Mouse (Mus musculus) layer of hippocampus, adult 18-20 months (tissue): Measurements from ENCODE around the gene Adam23. TPM values are rescaled to one million over a fixed set of nuclear protein-coding genes. Genes with fewer than 3 reads are reported as not detected.

ENCODE experiments used
- DNase-seq, 2 experiments: peaks; one replicate each; pipeline ENCODE4 v3.0.0; 2022; ENCODE audit warnings: low spot score in 2 of 2
- total RNA-seq, 2 experiments: library from RNA; stranded (reverse); gene quantifications; 2 replicates each; pipeline ENCODE4 v1.2.3; 2021

Adam23 gene
- total RNA-seq, 2 experiments from 2014 or later, result 118 to 133 TPM

- DNase-seq, result peak in 1 of 2 experiments; percentile 28
Measured at GRCm38 (mm10) chr1:63473696-63474095, 28.0 kb downstream of the Adam23 start.

GRCm38 (mm10) chr1:63478946-63479345 lies 33.3 kb downstream of the Adam23 start:
- peak in 1 of 2 experiments; percentile 24 for DNase-seq

GRCm38 (mm10) chr1:63484646-63485045 lies 39.0 kb downstream of the Adam23 start:
- DNase-seq, result no peak

GRCm38 (mm10) chr1:63486646-63487045 lies 41.0 kb downstream of the Adam23 start:
- DNase-seq, result no peak

GRCm38 (mm10) chr1:63491001-63491400 lies 45.3 kb downstream of the Adam23 start:
- DNase-seq, result no peak

GRCm38 (mm10) chr1:63493325-63493724 lies 47.6 kb downstream of the Adam23 start:
- no peak for DNase-seq

GRCm38 (mm10) chr1:63507386-63507785 lies 61.7 kb downstream of the Adam23 start:
- DNase-seq, result no peak

GRCm38 (mm10) chr1:63508801-63509200 lies 63.1 kb downstream of the Adam23 start:
- DNase-seq, result no peak

- DNase-seq, result no peak
Measured at GRCm38 (mm10) chr1:63511416-63511815, 65.7 kb downstream of the Adam23 start.

- DNase-seq, result no peak
Measured at GRCm38 (mm10) chr1:63517800-63518199, 72.1 kb downstream of the Adam23 start.

GRCm38 (mm10) chr1:63518814-63519213 lies 73.1 kb downstream of the Adam23 start:
- no peak for DNase-seq

- no peak for DNase-seq
Measured at GRCm38 (mm10) chr1:63529901-63530300, 84.2 kb downstream of the Adam23 start.

GRCm38 (mm10) chr1:63534271-63534827 lies 88.7 kb downstream of the Adam23 start:
- DNase-seq, result no peak

GRCm38 (mm10) chr1:63539884-63540613 lies 94.4 kb downstream of the Adam23 start:
- no peak for DNase-seq

GRCm38 (mm10) chr1:63544122-63544521 lies 98.4 kb downstream of the Adam23 start:
- no peak for DNase-seq

GRCm38 (mm10) chr1:63553039-63553438 lies 107.3 kb downstream of the Adam23 start:
- DNase-seq, result no peak

- DNase-seq, result peak in 1 of 2 experiments; percentile 53
Measured at GRCm38 (mm10) chr1:63561772-63562520, 116.3 kb downstream of the Adam23 start.

GRCm38 (mm10) chr1:63563928-63564327 lies 118.2 kb downstream of the Adam23 start:
- no peak for DNase-seq

- DNase-seq, result no peak
Measured at GRCm38 (mm10) chr1:63566501-63566900, 120.8 kb downstream of the Adam23 start.

- no peak for DNase-seq
Measured at GRCm38 (mm10) chr1:63567031-63567430, 121.3 kb downstream of the Adam23 start.

GRCm38 (mm10) chr1:63572229-63572628 lies 126.5 kb downstream of the Adam23 start:
- no peak for DNase-seq

- DNase-seq, result peak in 1 of 2 experiments; percentile 27
Measured at GRCm38 (mm10) chr1:63573432-63573831, 127.7 kb downstream of the Adam23 start.
